Mouse (Mus musculus) heart, postnatal 0 days (tissue): ENCODE measurements around the gene Gfi1b.

Experiments used
- CTCF ChIP-seq: IDR thresholded peaks from 2 replicates; pipeline ENCODE4 v1.5.1; 2016; ENCODE audit warnings: antibody characterized with exemption, control low read depth, low read depth
- EP300 ChIP-seq: IDR thresholded peaks from 2 replicates; pipeline ENCODE4 v1.6.1; 2016; ENCODE audit warnings: antibody characterized with exemption, low read depth

GRCm38 (mm10) chr2:28621111-28621510, 671 bp downstream of the Gfi1b start:
- TF ChIP-seq CTCF (no peak), EP300 (no peak)
